8 mouse cellular contexts compared by ENCODE assay signal in genomic region chr5:88566034-88566841, GRCm38 (mm10). TPM values are rescaled to one million over a fixed set of nuclear protein-coding genes. Genes with fewer than 3 reads are reported as not detected.
DNase-seq lines count a peak whose midpoint lies in the region; ATAC-seq and TF ChIP-seq lines count a peak whose summit lies in the region.

No protein-coding gene starts in this region.

- no peak for TF ChIP-seq CTCF in lung, adult 2 months (IDR thresholded peaks at IDR 0.05; ENCODE audit: insufficient read depth, low read length)
- TF ChIP-seq CTCF in cortical plate, adult 2 months (IDR thresholded peaks at IDR 0.05; ENCODE audit: extremely low read depth, insufficient read depth, low read length) = no peak
- no peak for TF ChIP-seq CTCF in midbrain, postnatal 0 days (IDR thresholded peaks at IDR 0.05)

- no peak for DNase-seq in lung, adult 2 months
- DNase-seq in lung, postnatal 25 days (ENCODE audit: low spot score) = no peak
- DNase-seq in midbrain, postnatal 0 days (ENCODE audit: low spot score) = no peak
- no peak for DNase-seq in cerebellum, postnatal 36 days
- DNase-seq in thymus, postnatal 36 days = no peak
- DNase-seq in frontal cortex, postnatal 14 days (ENCODE audit: low spot score in 2 of 2) = no peak

- peak overlapping the region; percentile 74 for H3K9ac ChIP-seq in intestine, embryonic 15.5 days
- H3K9ac ChIP-seq in midbrain, postnatal 0 days (replicated peaks; ENCODE audit: low read length, poor library complexity, severe bottlenecking) = peak overlapping the region; percentile 84

- H3K27me3 ChIP-seq in intestine, embryonic 15.5 days (replicated peaks) = no peaks in the 10 kb centered on the region
- H3K27me3 ChIP-seq in midbrain, postnatal 0 days (ENCODE audit: insufficient read depth, low read length) = no peaks in the 10 kb centered on the region

- H3K4me2 ChIP-seq in intestine, embryonic 15.5 days (replicated peaks) = peak overlapping the region; percentile 72
- peak overlapping the region; percentile 66 for H3K4me2 ChIP-seq in midbrain, postnatal 0 days (ENCODE audit: low read depth, low read length, poor library complexity, severe bottlenecking)

- 3% methylated on average over 14 of the region's 14 CpGs for WGBS in lung, adult 2 months
- 6% methylated on average over 14 of the region's 14 CpGs for WGBS in intestine, embryonic 15.5 days
- 2% methylated on average over 14 of the region's 14 CpGs for WGBS in midbrain, postnatal 0 days

- peak overlapping the region; percentile 97 for H3K4me3 ChIP-seq in lung, adult 2 months (replicated peaks; ENCODE audit: extremely low read depth, low read depth, low read length)
- H3K4me3 ChIP-seq in cortical plate, adult 2 months (ENCODE audit: insufficient read depth, low read length) = peak overlapping the region; percentile 50
- H3K4me3 ChIP-seq in intestine, embryonic 15.5 days (replicated peaks) = peak overlapping the region; percentile 94
- H3K4me3 ChIP-seq in midbrain, postnatal 0 days (ENCODE audit: low read depth, low read length) = peak overlapping the region; percentile 88

- no peak for ATAC-seq in intestine, embryonic 15.5 days
- no peak; the same call in 1 of the 2 replicates for ATAC-seq in midbrain, postnatal 0 days (ENCODE audit: low FRiP score)

- no peak for TF ChIP-seq POLR2A in lung, adult 2 months (IDR thresholded peaks at IDR 0.05; ENCODE audit: borderline replicate concordance, extremely low read depth, low read depth, low read length)
- no peak for TF ChIP-seq POLR2A in cortical plate, adult 2 months (IDR thresholded peaks at IDR 0.05; ENCODE audit: extremely low read depth, insufficient read depth, low read length)

- H3K27ac ChIP-seq in cortical plate, adult 2 months (ENCODE audit: insufficient read depth, low read length) = no peak overlapping the region
- H3K27ac ChIP-seq in intestine, embryonic 15.5 days = peak overlapping the region; percentile 84
- H3K27ac ChIP-seq in midbrain, postnatal 0 days (ENCODE audit: low read depth, low read length) = peak overlapping the region; percentile 74

- peaks cover 3% of the 10 kb centered on the region; the same call in 1 of the 2 replicates for H3K36me3 ChIP-seq in intestine, embryonic 15.5 days
- no peaks in the 10 kb centered on the region for H3K36me3 ChIP-seq in midbrain, postnatal 0 days (ENCODE audit: insufficient read depth, low read length)

- H3K4me1 ChIP-seq in lung, adult 2 months (ENCODE audit: control insufficient read depth, insufficient read depth, low read length) = peaks cover 6% of the 10 kb centered on the region
- H3K4me1 ChIP-seq in cortical plate, adult 2 months (ENCODE audit: control insufficient read depth, insufficient read depth, low read length) = no peaks in the 10 kb centered on the region; the same call in 1 of the 2 replicates
- H3K4me1 ChIP-seq in intestine, embryonic 15.5 days (replicated peaks) = 0 out of 2 replicates have a peak, but pooled peaks cover 2% of the 10 kb centered on the region
- no peaks in the 10 kb centered on the region for H3K4me1 ChIP-seq in midbrain, postnatal 0 days (ENCODE audit: insufficient read depth, low read length)

- H3K9me3 ChIP-seq in intestine, embryonic 15.5 days = no peaks in the 10 kb centered on the region
- H3K9me3 ChIP-seq in midbrain, postnatal 0 days (ENCODE audit: low read length) = no peaks in the 10 kb centered on the region

RNA-seq across cellular contexts. Expression of gene Rufy3, which starts 1.4 kb away (rescaled TPM):
- 4.1 and 4.6 TPM in 2 replicates for polyA plus RNA-seq in lung, adult 2 months (2012; rRNA removed)
- polyA plus RNA-seq in cortical plate, adult 2 months (2012; rRNA removed) = 102 and 103 TPM in 2 replicates
- polyA plus RNA-seq in intestine, embryonic 15.5 days (2015; fragmentation: Nextera tagmentation; extraction: Ambion mirVana) = 17.4 and 20.9 TPM in 2 replicates
- total RNA-seq in midbrain, postnatal 0 days (2014; rRNA removed) = 250 and 309 TPM in 2 replicates
- polyA plus RNA-seq in midbrain, postnatal 0 days (2015; fragmentation: Nextera tagmentation; extraction: Ambion mirVana) = 212 and 248 TPM in 2 replicates

RNA-seq across cellular contexts. Expression of gene Utp3, which starts 12.0 kb away (rescaled TPM):
- polyA plus RNA-seq in lung, adult 2 months (2012; rRNA removed) = 9.0 and 10.1 TPM in 2 replicates
- polyA plus RNA-seq in cortical plate, adult 2 months (2012; rRNA removed) = 25.1 and 27.5 TPM in 2 replicates
- polyA plus RNA-seq in intestine, embryonic 15.5 days (2015; fragmentation: Nextera tagmentation; extraction: Ambion mirVana) = 59.4 and 61.2 TPM in 2 replicates
- 12.8 and 16.5 TPM in 2 replicates for total RNA-seq in midbrain, postnatal 0 days (2014; rRNA removed)
- polyA plus RNA-seq in midbrain, postnatal 0 days (2015; fragmentation: Nextera tagmentation; extraction: Ambion mirVana) = 51.1 and 55.1 TPM in 2 replicates

RNA-seq across cellular contexts. Expression of gene Jchain, which starts 38.5 kb away (rescaled TPM):
- polyA plus RNA-seq in lung, adult 2 months (2012; rRNA removed) = 7.7 and 20.2 TPM in 2 replicates
- polyA plus RNA-seq in cortical plate, adult 2 months (2012; rRNA removed) = 1.4 and 1.9 TPM in 2 replicates
- polyA plus RNA-seq in intestine, embryonic 15.5 days (2015; fragmentation: Nextera tagmentation; extraction: Ambion mirVana) = 0.20 TPM in 1 of 2 replicates, not detected in the other
- total RNA-seq in midbrain, postnatal 0 days (2014; rRNA removed) = 0.82 and 1.7 TPM in 2 replicates
- polyA plus RNA-seq in midbrain, postnatal 0 days (2015; fragmentation: Nextera tagmentation; extraction: Ambion mirVana) = 0.47 and 0.58 TPM in 2 replicates
